Mouse (Mus musculus) testis, postnatal 10 days (tissue): ENCODE measurements around the gene Ube2l6.
"Not testable (repeated sequence)": the region's sequence is repeated elsewhere in the genome, so short reads cannot be mapped to it uniquely, and the experiment has no call there.

Experiments
- DNase-seq: peaks from one replicate; pipeline ENCODE4 v3.0.0; 2021; ENCODE audit warnings: low spot score

Ube2l6 gene

DNA sequence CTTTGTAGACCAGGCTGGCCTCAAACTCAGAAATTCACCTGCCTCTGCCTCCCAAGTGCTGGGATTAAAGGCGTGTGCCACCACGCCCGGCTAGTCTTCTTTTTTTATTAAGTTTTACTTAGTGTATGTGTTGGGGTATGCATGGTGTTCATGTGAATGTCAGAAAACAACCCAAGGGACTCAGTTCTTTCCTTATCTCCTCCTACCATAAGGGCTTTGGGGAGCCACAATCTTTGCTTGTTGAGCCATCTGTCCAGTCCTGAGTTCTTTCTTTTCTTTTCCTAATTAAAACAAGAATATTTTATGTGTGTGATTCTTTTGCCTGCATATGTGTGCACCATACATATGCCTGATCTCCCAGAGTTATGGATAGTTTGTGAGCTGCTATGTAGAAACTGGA is 5.5 kb upstream of the Ube2l6 start:
- DNase-seq: no peak

DNA sequence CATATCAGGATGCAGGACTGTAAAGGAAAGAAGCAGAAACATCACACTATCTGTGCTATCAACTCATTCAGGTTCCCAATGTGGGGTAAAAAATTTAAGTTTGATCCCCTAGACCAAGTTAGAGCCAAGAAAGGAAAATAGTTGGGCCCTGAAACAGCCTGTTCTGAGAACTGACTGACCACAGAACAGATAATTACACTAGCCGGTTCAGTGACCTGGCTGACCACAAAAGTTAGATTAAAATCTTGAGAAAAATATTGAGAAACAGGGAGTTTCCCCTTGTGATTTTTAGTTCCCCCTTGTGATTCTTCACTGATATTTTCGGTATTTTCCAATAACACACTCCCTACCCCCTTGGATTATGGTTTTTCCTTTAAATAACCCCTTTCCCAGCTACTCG is 4.8 kb upstream of the Ube2l6 start:
- no peak for DNase-seq

DNA sequence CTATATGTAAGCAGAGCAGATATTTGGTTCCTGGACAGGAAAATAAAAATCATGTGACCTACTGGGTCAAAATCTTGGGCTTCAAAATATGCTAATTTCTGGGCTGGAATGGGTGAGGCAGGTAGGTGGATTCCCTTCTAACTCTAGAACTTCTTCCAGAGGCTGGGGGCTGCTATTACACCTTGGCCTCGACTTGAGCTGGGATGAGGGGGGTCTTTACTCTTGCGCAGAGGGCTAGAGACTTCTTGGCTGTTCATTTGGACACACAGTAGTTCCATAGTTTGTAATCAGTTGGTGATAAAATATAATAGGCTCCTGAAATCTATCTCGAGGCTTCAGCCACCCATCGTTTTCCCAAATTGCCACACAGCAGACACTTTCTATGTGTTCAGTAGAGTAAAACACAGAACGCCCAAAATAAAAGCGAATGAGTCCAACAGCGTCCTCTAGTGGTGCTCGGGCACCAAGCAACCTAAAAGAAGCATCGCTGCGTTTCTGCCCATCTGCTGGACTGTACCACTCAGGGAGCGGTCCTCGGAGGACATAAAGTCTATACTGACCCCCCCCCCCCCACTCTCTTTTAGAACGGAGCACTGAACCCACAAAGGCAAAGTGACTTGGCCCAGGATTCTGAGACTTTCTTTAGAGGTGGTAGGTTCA is 665 bp upstream of the Ube2l6 start:
- peak; percentile 86 for DNase-seq

DNA sequence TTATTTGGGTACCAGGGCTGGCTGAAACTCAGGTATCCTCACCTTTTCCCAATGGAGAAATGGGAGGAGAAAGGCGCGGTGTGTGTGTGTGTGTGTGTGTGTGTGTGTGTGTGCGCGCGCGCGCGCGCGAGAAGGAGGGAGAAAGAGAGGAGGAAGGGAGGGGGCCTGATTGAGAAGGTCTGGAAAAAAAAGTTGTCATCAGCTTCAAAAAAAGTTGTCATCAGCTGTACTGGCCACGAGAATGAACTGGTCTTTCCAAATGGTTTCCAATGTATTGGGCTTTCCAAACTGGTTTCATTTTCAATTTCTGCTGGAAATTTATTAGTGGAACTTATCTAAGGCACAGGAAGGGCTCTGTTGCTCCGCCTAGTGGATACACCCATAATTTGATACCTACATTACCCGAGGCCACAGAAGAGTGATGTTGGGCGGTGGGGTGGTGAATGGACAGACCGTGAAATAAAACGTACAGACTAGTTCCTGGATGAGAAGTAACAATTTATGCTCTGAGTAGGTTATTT is 473 bp downstream of the Ube2l6 start:
- DNase-seq: peak; percentile 75

DNA sequence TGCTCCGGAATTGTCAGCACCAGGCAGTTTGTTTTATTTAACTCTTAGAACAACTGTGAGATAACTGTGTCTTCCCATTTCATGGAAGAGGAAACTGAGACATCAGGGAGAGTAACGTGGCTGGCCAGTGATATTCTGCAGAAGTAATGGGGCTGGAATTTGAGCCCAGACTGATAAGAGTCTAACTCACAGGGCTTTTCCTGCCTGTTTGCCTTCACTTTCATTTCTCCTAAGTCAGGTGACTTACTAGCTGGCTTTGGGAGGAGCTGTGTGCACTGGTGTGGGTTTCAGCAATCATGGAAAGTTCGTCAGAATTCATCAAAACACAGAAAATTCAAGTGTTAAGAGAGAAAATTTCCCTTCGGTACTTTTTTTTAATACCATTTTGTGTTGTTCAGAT is 1.7 kb downstream of the Ube2l6 start:
- no peak for DNase-seq

DNA sequence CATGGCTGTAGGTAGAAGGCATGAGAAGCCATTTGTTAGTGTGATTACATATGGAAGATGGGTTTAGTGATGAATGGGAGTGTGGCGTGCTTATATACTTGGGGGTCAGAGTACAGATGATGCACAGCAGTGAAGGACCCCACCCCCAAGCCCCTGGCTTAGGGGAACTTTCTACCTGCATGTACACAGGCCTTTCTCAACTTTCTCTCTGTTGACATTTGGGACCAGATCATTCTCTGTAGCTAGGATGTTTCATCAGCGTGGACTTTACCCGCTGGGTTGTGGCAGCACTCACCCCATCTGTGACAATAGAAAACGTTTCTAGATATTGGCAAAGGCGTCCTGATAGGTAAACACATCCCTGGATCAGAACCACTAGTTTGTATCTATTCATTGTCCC is 2.6 kb downstream of the Ube2l6 start:
- DNase-seq: not testable (repeated sequence)

DNA sequence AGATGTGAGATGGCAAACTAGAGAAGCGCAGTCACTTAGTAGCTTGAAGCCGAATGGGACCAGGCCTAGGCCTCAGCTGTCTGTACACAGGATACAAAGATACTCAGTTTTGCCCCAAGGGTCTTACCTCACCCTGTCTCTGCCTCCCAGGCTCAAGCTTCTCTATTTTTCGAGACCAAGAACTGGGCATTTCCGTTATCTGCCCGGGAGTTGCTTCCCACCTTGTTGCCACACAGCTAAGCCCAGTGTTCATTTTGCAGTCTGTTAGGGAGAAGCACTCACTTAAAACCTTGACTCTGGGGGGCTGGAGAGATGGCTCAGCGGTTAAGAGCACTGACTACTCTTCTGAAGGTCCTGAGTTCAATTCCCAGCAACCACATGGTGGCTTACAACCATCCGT is 5.3 kb downstream of the Ube2l6 start:
- DNase-seq: no peak

DNA sequence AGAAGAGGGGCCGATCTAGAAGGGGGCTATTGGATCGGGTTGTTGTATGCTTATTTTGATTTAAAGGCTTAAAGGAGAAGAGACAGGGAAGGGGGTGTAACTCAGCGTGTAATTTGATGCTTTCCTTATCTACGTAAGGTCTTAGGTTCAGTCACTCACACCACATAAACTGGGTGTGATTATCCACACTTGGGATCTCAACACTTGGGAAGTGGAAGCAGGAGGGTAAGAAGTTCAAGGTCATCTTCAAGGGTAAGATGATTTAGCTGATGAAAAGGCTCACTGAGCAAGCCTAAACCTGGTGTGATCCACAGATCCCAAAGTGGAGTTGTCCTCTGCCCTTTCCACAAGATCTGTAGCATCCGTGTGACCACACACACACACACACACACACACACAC is 7.9 kb downstream of the Ube2l6 start:
- DNase-seq: no peak

DNA sequence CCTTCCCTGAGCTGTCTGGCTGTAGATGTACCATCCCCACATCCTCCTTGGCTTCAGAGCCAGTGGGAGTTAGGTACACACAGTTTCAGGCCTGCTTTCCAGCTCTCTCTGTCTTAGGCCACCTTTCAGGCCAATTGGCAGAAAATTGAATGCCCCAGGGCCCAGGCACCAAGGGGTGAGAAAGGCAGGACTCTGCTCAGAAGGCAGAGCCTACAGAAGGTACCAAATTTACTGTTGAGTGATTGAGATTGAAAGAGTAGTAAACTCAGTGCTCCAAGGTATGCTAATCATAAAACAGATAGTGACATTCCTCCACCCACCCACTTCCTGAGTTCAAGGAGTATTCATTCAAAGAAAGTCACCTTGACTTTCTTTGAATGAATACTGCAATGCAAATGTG is 10.7 kb downstream of the Ube2l6 start:
- DNase-seq: no peak

DNA sequence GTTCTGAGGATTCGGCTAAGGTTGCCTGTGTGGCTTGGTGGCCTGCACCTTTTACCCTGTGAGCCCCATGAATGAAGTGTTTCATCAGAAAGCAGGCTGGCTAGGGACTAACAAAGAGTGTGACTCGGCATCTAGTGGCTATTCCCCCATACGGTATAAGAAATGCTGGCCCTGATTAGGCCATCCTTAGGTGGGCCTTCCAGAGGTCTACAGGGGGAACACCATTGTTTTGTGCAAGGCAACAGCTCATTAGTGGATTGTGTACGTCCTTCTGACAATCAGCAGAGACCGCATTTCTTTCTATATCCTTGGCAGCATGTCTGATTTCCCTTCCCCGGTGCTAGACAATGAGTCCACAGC is 11.9 kb downstream of the Ube2l6 start:
- no peak for DNase-seq

DNA sequence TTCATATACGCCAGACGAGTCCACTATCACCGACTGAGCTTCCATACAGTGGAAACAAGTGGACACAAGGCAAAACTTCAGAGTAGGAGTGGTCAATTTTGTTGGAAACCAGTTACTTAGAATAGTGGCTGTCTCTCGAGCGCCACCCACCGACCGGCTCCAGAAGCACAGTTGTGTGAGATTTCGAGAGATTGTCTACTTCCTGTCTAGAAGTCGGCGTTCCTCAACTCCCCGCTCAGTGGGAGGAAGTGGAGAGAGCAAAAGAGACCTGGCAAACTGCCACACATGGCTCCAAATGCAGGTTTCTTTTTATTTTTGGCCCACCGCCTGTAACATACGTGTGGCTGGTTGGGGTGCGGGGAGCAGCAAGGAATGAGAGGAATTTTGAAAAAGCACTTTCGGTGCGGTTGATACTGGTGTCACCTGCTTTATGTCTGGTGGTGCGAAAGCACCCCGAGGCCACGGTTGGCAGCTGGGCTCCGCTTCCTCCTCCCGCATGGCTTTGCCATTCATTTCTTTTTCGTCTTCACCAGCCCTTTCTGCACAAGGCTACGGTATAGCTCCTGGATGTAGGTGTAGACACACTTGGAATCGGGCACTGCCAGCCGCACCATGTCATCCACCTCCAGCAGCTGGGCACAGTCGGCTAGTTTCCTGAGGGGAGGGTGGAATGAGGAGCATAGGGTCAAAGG is 12.4 kb downstream of the Ube2l6 start:
- DNase-seq: peak; percentile 92

DNA sequence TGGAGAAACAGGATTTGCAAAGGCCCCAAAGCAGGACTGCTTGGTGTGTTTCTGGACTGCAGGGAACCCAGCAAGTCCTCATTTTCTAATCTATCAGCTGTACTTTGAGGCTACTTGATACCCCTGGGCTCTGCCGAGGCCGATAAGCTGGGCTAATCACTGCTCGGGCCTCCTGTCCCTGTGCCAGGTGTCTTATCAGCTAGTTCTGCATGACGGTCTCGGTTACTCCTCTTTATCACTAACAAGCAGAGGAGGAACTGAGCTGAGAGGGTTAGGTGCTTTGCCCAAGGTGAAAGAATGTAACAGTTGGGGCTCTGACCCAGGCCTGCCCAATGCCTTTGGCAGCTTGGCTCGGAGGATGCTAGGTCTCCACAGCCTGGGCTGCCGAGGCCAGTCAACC is 13.3 kb downstream of the Ube2l6 start:
- peak; percentile 59 for DNase-seq

DNA sequence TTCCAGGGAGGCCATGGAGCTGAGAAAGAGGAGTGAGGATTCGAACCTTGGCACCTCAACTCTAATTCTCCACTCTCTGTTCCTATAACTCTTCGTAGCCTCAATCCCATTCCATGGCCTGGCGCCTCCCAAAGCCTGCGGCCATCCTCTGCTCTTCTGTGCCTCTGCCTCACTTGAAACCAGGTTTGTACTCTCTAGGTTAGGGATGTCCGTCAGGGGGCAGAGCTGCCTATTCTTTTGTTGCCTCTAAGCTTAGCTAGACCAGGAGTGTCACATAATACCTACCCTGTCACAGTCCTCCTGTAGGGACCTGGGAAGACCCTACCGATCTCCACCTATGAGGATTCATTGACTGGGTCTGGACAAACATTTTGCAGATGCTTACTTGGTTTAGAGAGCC is 14.0 kb downstream of the Ube2l6 start:
- DNase-seq: no peak

DNA sequence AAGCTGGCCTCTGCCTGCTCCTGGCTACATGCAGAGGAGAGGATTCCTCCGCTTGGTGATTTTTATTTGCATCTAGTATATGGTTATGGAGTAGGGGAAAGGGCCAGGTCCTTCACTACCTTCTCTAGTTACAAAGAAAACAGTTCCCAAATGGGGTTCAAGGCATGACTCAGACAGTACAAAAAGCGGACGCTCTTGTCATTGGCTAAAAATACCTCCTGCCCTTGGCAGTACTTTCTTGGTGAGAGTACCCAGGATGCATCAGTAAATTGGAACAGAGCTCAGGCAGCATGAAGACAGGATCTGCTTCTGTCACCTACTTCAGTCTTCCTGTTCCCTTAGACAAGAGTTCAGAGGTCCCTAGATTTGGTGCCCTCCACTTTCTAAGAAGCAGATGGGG is 21.2 kb downstream of the Ube2l6 start:
- DNase-seq: no peak

DNA sequence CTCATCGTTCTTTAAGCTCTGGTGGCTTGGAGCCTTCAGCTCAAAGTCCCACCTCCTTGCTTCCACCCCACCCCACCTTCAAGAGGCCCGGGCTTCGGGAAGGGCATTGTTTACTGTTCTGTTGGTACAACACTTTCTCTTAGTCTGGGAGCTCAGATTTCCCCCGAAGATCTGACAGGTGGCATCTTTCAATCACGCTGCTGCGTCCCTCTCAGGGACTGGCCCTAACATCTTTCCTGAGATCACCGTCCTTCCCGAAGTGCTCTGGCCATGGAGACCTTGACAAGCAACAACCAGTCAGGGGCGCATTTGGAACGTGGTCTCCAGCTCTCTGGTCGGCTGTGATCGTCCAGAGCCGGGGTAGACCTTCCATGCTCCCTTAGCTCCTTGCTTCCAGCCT is 23.9 kb downstream of the Ube2l6 start, which contains the start of gene Smtnl1:
Gene Smtnl1 (minus strand): TSS at position 101 of the 400 bp plus-strand sequence.
- no peak for DNase-seq

DNA sequence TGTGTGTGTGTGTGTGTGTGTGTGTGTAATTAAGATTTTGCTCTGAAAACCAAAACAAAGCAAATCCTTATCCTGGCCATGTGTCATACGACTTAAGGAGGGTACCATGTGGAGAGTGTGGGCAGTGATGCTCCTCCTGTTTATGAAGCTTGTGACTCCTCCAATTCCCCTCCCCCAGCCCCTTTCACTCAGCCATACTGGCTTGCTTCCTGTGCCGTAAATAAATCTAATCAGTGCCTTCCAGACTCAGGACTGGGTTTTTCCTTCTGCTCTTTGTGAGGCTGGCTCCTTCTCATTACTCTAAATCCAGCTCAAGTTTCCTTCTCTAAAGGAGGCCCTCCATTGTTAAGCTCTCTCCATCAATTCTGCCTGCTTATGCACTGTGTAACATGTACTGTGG is 24.6 kb downstream of the Ube2l6 start:
- DNase-seq: no peak

DNA sequence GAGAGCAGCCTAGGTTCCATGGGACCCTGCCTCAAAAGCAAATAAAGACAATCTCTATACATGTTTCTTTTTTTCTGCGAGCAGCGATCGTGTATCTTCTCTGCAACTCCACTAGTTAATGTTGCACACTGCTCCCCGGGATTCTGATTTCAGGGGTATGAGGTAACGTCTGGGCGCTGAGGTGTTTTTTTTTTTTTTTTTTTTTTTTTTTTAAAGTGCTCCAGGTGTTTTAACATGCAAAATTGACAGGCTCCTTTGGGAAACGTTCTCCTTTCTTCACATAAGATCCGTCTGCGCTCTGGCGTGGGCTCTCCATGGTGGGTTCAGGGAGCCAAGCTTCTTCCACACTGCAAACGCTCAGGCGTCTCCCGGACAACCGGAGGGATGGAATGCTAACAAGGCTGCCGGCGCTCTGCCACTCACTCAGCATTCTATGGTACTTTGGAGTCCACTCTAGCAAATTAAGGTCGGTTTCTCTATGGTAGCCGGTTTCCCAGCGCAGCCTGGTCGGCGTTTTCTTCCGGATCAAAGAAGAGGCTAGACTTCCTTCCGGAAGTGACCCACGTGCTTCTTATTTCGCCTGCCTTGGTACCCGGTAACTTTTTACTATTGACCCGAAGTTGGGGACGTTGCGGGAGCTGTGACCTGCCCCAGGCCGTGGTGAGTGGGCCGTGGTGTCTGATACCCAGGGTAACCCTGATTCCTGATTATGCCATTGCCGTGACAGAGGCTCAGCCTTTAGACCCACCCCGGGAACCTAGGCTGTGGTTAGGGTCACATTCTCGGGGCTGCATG is 28.1 kb downstream of the Ube2l6 start, which contains the start of gene Timm10:
Gene Timm10 (plus strand): TSS at position 510 of the 795 bp plus-strand sequence.
- peak; percentile 80 for DNase-seq

DNA sequence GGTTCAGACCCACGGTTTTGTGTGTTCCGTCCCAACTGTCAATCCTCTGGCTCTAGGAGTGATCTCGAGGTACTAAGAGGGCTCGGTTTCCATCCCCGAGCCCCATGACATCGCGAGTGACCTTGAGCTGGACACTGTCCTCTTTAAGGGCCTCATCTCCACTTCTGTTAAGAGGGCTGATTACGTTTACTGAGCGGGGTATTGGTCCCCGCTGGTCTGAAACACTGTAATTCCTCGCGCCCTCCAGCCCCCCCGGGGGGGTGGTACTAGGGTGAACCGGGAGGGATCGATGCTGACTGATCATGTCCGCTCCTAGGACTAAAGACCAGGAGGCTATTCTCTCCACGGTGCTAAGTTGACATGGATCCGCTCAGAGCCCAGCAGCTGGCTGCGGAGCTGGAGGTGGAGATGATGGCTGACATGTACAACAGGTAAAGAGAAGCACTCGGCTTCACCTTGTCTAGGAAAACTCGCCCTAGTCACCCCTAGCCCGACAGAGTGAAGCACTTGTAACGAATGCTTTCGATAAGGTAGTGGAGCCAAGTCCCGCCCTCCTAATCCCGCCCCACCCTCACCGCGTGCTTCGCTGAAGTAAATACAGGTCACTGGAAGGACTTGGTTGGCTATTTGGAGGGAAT is 28.8 kb downstream of the Ube2l6 start:
- DNase-seq: peak; percentile 57

DNA sequence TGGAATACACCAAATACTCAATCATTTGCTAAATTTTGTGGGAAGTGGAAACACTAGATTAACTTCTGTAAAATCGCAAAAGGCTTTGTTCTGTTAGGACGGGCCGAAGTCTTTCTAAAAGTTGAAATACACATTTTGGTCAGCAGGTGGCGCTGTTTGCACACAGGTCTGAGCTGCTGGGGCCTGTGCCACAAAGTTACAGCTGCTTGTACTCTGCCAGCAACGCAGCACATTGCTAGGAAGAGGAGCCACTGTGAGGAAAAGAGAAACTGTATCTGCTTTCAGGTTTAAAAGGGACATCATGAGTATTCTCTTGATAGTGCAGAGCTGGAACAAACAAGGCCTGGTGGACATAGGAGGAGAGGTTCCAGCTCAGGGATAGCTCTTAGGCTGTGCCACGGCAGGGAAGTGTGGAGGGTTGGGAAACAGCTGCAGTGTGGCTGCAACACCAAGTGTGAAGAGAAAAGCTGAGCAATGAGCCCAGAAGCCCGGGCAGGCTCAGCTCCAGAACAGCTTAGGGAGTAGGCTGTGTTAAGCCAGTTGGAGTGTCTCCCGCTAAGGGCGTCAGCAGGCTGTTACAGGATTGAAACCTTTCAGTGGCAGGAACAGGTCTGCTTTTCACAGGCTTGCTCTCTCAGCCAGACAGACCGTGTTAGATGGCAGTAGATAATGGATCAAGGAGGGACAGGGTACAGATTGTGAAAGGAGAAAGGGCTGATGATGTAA is 33.2 kb downstream of the Ube2l6 start:
- peak; percentile 89 for DNase-seq

DNA sequence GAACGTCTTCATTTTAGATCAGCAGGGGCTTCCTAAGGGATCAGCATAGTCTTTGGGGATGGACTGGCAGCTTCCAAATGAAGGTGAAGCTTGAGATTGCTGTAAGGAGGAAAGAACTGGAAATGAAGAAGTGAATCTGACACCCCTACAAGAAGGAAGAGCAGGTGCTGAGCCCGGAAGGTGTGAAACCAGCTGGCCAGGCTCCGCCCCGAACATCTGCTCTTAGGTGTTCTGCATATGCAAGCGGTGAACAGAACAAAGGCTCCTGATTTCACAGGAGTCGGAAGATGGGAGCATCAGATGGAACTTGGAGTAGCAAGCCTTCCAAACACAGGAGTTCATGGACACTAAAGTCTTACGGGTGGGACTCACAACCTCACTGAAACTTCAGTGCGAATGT is 38.5 kb downstream of the Ube2l6 start:
- no peak for DNase-seq

DNA sequence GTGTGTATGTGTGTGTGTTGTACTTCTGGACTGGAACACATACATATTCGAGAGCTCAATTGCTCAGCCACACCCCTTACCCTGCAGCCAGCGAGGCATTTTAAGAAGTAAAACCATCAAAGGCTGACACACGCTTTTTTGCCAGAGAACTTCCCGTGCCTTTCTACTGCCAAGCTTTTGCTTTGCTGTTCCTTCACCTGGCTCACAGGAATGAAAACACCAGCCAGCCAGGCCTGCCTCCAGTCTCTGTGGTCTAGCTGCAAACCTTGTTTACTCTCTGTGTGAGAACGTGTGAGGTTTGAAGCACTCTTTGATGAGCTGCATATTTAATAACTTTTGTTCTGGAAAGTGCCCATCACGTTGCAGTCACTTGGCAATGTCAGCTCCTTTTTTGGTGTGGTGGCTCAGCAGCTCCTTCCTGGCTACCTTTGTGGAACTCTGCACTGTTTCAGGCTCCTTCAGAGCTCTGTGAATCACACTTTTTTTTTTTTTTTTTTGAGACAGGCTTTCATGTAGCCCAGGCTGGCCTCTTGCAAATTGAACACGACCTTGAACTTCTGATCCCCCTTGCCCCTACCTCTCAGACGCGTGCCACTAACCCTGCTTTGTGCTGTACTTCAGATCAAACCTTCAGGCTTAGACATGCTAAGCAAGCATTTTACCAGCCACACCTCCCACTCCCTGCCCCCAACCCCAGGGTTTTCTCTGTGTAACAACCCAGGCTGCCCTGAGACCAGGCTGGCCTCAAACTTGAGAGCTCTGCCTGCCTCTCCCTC is 39.4 kb downstream of the Ube2l6 start:
- DNase-seq: no peak
